Mouse (Mus musculus): ENCODE measurements at regions not wholly inside any gene's neighbourhood (a gene's known extent, or its start where the extent isn't known, plus 50 kb on each side); places are given as distances from the start of the nearest gene placed in this dataset.
A peak's percentile ranks its signal among the peaks of the same experiment; 100 is the strongest.

DNA sequence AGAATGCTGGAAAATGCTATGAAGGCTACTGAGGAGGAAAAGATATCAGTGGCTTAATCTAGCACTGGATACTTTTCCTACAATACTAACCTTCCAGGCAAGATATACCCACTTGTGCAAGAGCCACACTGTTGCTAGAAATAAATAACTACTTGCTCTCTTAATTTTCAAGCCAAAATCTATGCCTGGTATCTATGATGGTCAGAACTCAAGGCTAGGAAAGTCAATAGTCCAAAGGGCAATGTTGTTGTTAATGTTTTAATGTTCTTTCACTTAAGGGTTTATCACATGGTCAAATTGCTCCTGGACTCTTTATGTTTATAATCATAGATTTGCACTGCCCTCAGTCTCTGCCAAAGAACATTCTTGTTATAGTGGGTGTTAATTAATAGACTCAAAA is 533.5 kb downstream of the Kcnj2 start:
- no peak for DNase-seq

DNA sequence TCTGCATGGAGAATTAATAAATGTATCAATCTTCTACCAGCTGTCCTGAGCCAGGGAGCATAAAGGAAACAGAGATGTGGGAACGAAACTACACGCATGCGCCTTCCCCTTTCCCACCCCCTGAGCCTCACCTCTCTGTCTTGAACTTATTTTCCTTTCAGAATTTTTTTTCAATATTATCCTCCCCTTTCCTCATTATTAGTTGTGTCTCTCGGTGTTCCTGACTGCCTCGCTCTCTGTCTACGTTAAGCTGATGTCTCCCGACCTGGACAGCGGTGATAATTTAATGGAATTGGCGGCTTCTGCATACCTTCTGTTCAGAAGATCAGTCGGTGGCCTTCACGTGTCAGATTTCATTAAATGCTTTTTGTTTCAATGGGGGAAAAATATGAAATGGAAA is 539.2 kb downstream of the Kcnj2 start:
- DNase-seq, result no peak

GRCm38 (mm10) chr11:111610522-111611015 is 544.6 kb downstream of the Kcnj2 start:
- no peak for DNase-seq

DNA sequence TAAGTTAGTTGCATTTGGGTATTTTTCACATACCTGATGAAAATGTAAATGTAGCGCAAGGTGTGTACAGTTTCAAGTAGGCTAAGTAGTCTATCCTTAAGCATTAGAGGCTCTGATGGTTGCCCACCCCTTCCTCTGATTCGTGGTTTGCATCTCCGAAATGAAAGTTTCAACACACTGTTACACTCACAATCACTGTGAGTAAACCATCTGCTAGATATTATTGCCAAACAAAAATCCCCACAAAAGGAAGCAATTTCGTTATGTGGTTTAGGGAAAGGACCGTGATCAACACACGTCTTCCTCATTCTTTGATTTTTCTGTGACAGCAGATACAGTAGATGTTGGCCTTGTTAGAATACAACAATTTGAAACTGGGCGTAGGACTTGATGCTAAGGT is 577.6 kb downstream of the Kcnj2 start:
- DNase-seq, result no peak

- peak; percentile 34 for DNase-seq
Observed at GRCm38 (mm10) chr11:111652882-111653281, 586.9 kb downstream of the Kcnj2 start.

DNA sequence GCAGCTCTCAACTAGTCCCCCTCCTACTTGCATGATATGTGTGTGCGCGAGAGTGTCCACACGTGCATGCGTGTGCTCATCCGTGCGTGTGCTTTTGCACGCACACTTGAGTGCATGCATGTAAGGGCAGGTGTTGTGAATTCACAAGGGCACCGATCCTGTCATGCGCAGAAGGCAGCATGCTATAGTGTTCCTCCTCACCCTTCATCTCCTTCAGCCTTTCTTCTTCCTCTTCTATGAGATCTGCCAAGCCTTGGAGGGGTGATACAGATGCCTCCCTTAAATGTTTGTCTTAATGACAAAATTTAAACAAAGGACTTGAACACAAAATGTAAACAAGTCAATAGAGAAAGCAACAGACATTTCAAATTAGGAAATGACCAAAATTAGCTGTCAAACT is 591.8 kb downstream of the Kcnj2 start:
- no peak for DNase-seq

DNA sequence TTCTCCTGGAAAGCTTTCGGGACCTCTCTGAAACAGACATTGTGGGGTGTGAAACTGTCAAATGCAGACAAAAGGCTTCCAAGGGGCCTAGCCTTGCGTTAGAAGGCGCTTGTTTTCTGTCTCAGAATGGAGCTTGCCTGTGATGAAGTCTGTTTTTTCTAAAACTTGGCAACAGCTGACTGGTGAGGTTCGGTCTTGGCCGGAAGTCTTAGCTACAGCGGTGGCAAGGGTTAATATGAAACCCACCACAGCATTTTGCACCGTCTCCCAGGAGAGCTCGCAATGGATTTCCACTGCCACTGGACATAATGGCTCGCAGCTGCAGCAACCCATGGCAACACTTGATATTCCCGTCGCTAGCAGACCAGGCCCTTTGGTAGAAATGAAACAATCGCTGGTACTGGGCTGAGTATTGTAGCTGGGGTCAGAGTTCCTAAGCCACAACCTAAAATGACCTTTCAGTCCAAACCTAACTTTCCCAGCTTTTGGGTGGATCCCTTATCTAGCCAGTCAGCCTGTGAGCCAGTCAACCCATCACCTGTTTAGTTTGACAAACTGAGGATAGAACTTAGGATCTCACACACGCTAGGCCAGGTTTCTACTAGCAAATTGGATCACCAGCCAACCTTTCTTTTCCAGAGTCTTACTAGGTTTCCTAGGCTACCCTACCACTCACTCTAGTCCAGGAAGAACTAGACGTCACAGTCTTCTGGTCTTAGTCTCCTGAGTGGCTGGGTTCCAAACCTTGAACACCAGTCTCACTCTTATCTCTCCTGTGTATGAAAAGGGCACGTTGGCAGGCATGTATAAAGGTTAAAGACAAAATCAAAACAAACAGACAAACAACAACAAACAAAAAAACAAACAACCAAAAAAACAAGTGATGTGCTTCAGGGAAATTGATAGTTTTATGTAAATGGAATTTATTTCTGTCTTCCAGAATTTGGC is 592.7 kb downstream of the Kcnj2 start:
- DNase-seq, result no peak

DNA sequence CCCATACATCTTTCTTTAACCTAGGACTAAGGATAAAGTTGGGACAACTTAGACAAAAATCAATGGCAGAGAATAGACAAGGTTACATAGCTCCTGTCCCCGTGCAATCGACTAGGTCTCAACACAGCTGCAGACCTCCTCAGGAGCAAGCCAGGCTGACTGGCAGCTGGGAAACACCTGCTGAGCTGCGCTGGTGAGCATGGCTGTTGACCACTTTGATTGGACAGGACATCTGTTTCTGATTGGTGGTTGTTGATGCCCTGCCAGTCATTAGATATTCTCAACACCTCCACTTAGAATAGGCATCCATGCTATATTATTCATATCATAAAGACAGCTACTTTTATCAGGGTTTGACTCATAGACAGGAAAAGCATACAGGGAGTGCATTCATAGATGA is 597.3 kb downstream of the Kcnj2 start:
- no peak for DNase-seq

DNA sequence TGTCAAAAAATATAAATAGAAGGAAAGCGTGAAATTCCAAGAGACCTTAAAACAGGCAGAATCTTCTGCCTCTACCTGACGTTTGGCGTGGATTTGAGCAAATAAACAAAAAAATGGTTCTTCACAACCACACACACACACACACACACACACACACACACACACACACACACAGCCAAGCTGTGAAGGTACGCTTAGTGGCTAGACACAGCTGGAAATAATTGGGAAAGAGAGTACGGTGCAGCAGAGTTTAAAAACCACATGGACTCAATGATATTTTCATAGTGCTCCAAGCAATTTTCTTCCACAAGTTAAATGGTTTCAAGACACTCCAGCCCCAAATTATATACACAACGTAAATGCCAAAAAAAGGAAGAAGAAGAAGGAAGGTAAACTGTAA is 600.4 kb downstream of the Kcnj2 start:
- DNase-seq, result no peak

- DNase-seq, result no peak
Observed at GRCm38 (mm10) chr11:111671865-111672264, 605.9 kb downstream of the Kcnj2 start.

GRCm38 (mm10) chr11:111675673-111676072 is 609.7 kb downstream of the Kcnj2 start:
- no peak for DNase-seq

- peak; percentile 34 for DNase-seq
Observed at GRCm38 (mm10) chr11:111682341-111682740, 616.4 kb downstream of the Kcnj2 start.

- DNase-seq, result peak; percentile 36
Observed at GRCm38 (mm10) chr11:111683909-111684308, 617.9 kb downstream of the Kcnj2 start.

DNA sequence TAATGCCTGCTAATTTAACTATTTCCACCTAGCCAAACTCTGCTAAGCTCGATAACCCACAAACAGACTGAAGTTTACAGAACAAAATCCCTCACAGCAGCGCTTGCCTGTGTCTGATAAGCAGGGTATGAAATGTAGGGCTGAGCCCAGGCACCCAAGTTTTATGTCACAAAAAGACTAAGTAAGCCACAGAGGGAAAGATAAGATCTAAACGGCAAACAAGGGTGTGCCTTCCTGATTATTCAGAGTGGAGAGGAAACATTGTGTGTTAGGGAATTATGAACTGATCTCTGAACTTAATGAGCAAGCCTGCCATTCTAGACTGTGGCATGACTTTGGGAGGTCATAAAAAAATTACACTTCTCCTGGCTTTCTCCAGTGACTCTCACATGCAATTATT is 621.8 kb downstream of the Kcnj2 start:
- peak; percentile 5 for DNase-seq

- DNase-seq, result peak; percentile 0
Observed at GRCm38 (mm10) chr11:111688186-111688860, 622.4 kb downstream of the Kcnj2 start.

- DNase-seq, result no peak
Observed at GRCm38 (mm10) chr11:111689899-111690298, 623.9 kb downstream of the Kcnj2 start.

GRCm38 (mm10) chr11:111691512-111691911 is 625.5 kb downstream of the Kcnj2 start:
- no peak for DNase-seq

- no peak for DNase-seq
Observed at GRCm38 (mm10) chr11:111696668-111697067, 630.7 kb downstream of the Kcnj2 start.

- no peak for DNase-seq
Observed at GRCm38 (mm10) chr11:111699862-111700261, 633.9 kb downstream of the Kcnj2 start.

- no peak for DNase-seq
Observed at GRCm38 (mm10) chr11:111706882-111707281, 640.9 kb downstream of the Kcnj2 start.

GRCm38 (mm10) chr11:111715401-111715800 is 649.4 kb downstream of the Kcnj2 start:
- DNase-seq, result no peak

DNA sequence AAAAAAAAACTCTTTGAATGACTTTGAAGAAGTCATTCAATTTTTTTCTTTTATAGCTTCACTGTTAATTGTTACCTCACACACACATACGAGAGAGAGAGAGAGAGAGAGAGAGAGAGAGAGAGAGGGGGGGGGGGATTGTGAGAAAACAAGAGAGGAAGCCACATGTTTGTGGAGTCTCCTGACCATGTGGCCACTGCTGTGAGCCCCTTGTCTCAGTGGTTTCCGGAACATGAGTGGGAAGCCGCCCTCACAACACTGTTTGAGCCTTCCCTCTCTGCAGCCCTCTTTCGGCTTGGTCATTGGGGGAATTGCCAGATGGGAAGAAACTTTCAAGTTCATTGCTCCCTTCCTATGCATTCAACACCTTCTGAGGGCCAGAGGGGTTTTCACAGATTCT is 656.3 kb downstream of the Kcnj2 start:
- no peak for DNase-seq

GRCm38 (mm10) chr11:111728148-111728547 is 662.2 kb downstream of the Kcnj2 start:
- no peak for DNase-seq

DNA sequence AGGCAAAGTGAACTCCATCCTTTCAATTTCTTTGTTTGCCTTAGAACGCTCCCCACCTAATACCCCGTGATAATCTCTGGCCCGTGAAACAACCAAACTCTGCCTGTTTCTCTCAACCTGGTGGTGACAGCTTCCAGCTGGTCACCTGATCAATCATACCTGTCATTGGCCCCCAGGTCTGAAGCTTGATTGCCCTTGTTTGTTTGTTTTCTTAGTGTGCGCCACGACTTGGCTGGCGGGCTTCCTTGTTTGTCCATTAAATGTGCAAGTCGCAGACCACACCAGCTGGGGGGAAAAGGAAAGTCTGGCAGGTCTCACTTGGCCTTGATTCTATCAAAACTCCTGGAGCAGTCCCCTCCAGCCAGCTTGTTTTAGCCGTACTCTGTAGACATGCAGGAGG is 666.1 kb downstream of the Kcnj2 start:
- DNase-seq, result no peak
